Mouse (Mus musculus): Measurements from ENCODE around the gene Ier2.

DNA sequence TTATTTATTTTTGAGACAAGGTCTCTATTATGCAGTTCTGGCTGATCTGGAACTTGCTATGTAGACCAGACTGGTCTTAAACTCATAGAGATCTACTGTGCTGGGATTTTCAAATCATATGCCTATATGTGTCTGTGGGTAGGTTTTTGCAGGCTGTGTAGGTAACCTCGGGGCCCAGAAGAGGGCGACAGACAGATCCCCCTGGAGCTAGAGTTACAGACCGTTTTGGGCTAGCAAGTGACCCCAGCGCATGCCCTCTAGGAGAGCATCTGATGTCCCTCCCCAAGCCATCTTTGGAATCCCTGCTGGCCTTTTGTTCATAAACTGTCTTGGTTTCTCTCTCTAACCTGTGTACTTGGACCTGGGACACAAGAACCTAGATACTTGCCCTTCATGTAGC is 8.1 kb downstream of the Ier2 start:
- TF ChIP-seq CTCF (IDR thresholded peaks at IDR 0.05; ENCODE audit: borderline replicate concordance, extremely low read depth, insufficient read depth, insufficient read length), result peak; percentile 23; the same call in 1 of the 2 replicates
- TF ChIP-seq POLR2A (IDR thresholded peaks at IDR 0.05; ENCODE audit: borderline replicate concordance, extremely low read depth, insufficient read depth, insufficient read length, poor library complexity, severe bottlenecking), result no peak
